8 mouse cellular contexts compared by ENCODE assay signal in the genomic region with DNA sequence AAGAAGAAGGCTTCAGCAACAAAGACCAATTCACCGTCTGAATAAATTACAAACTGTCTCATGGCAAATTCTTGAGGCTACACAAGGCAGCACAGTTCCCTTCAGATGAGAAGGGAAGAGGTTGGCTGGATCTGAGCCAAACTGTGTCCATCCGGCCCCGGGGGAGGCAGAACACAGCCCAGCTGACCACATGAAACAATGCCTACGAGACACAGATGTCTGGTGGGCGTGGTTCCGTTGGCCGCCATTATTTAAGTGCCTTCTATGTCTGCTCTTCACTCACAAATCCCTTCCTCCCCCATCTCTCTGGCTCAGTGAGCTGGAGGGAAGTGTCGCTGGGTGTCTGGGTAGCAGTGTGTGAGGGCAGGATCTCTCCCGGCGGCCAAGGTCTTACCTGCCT.
DNase-seq lines count a peak whose midpoint lies in the region; ATAC-seq lines count a peak whose summit lies in the region.

No protein-coding gene starts in this region.

- ATAC-seq in megakaryocyte, adult 5-6 weeks (ENCODE audit: poor library complexity, severe bottlenecking), result peak; percentile 55

- DNase-seq in adrenal gland, postnatal 14 days, result peak; percentile 64
- DNase-seq in adrenal gland, postnatal 4 days (ENCODE audit: low spot score in 2 of 2), result no peak
- peak; percentile 66 for DNase-seq in retina, postnatal 1 day
- no peak for DNase-seq in retina, embryonic 14.5 days (ENCODE audit: low spot score)
- peak; percentile 25 for DNase-seq in induced T-regulatory cell, adult 2 months (ENCODE audit: low read depth)
- DNase-seq in thymus, postnatal 14 days, result peak; percentile 65
- DNase-seq in yolk sac, embryonic 10.5 days (ENCODE audit: low spot score), result no peak

Comparison
In these comparisons a context has a peak if more than half of its experiments do, and no peak if none do; other contexts are left out.
1. DNase-seq: peak in adrenal gland, postnatal 14 days (single experiment), retina, postnatal 1 day (single experiment), induced T-regulatory cell, adult 2 months (single experiment) and thymus, postnatal 14 days (single experiment); none in adrenal gland, postnatal 4 days (0 of 2), retina, embryonic 14.5 days (single experiment) and yolk sac, embryonic 10.5 days (single experiment).